Mouse (Mus musculus): Measurements from ENCODE around the gene Ltf.

The Ltf gene

DNA sequence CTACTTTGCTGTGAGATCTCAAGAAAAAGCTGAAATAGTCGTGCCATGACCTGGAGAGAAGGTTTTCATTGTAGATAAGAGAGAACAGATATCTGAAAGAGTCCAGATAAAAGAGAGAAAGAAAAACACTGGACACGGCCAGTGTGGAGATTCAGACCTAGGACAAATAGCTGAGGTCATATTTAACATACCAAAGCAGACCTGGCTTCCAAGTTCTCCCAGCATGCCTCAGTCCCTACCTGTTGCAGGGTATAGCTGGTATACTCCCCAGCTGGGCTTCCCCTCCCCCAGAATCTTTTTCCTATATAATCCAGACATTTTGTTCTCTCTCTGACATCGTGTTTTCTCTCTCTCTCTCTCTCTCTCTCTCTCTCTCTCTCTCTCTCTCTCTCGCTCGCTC lies 68.9 kb downstream of the Ltf start:
- DNase-seq (ENCODE audit: low spot score in 2 of 2): no peak

DNA sequence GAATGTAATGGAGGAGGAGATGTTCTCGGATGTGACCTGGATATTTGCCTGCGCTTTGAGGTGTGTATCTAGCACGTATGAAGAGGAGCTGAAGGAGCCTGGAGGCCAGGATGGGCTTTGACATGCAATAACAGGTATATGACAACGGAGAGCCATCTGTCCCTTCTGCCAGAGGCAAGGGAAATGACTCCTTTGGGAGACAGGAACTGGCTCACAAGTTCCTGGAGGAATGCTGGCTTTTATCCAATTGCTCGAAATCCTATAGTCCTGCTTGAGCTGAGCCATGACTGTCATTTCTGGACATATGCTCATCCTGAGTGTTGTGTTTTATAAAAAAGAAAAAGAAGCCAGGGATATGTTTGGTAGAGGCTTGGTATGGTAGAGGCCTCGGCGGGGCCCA lies 69.8 kb downstream of the Ltf start:
- no peak for DNase-seq (ENCODE audit: low spot score in 2 of 2)

All from frontal cortex, postnatal 25 days (tissue).